Mouse (Mus musculus) embryonic stem cell, embryonic (primary cell): ENCODE measurements at regions not wholly inside any gene's neighbourhood (a gene's known extent, or its start where the extent isn't known, plus 50 kb on each side); places are given as distances from the start of the nearest gene placed in this dataset.

Source experiments
- CTCF ChIA-PET, 4 experiments: fragments of 300-600 bp in 2 of 4; fragments of 350-600 bp in 2 of 4; sonication (Branson Sonifier 250); formaldehyde crosslinking; loops; one replicate each; lab custom pipeline; 2022; ENCODE audit warnings: inconsistent platforms in 2 of 4; lab: Charles Lee
- POLR2A ChIA-PET, 4 experiments: fragments of 300-600 bp in 2 of 4; fragments of 350-600 bp in 2 of 4; sonication (Branson Sonifier 250); formaldehyde crosslinking; loops; one replicate each; lab custom pipeline; 2022; ENCODE audit warnings: antibody characterized with exemption in 4 of 4, inconsistent platforms in 1 of 4; lab: Charles Lee

GRCm38 (mm10) chr17:4272456-4272855 is 576.4 kb upstream of the Nox3 start:
- POLR2A ChIA-PET: interaction anchor here in 1 of 4 experiments (1.6 kb wide), 1 partner anchor 10 kb away, joined by 3 read pairs; no protein-coding TSS in a partner anchor
- CTCF ChIA-PET: interaction anchor here in 1 of 4 experiments (0.7 kb wide), 1 partner anchor 29 kb away, joined by 4 read pairs; no protein-coding TSS in a partner anchor

GRCm38 (mm10) chr17:4276722-4277121 is 580.7 kb upstream of the Nox3 start:
- ChIA-PET CTCF (no interaction called here), POLR2A (no interaction called here)

GRCm38 (mm10) chr17:4278239-4278827 is 582.3 kb upstream of the Nox3 start:
- CTCF ChIA-PET: interaction anchor here in 1 of 4 experiments (0.7 kb wide), 1 partner anchor 334 kb away, joined by 3 read pairs; no protein-coding TSS in a partner anchor
- POLR2A ChIA-PET: interaction anchor here in 1 of 4 experiments (0.6 kb wide), 1 partner anchor 34 kb away, joined by 4 read pairs; no protein-coding TSS in a partner anchor

- POLR2A ChIA-PET: no interaction called here
- CTCF ChIA-PET: interaction anchor here in 1 of 4 experiments (0.6 kb wide), 1 partner anchor 783 kb away, joined by 3 read pairs; no protein-coding TSS in a partner anchor
Measured at GRCm38 (mm10) chr17:4281451-4281850, 585.4 kb upstream of the Nox3 start.

GRCm38 (mm10) chr17:4291418-4291817 is 595.4 kb upstream of the Nox3 start:
- ChIA-PET CTCF (no interaction called here), POLR2A (no interaction called here)

GRCm38 (mm10) chr17:4296521-4297155 is 600.6 kb upstream of the Nox3 start:
- ChIA-PET POLR2A (no interaction called here), CTCF (no interaction called here)

- ChIA-PET POLR2A (interaction anchor here in 1 of 4 experiments (0.6 kb wide), 1 partner anchor 224 kb away, joined by 5 read pairs; no protein-coding TSS in a partner anchor), CTCF (no interaction called here)
Measured at GRCm38 (mm10) chr17:4297156-4297535, 601.1 kb upstream of the Nox3 start.

- POLR2A ChIA-PET: interaction anchor here in 1 of 4 experiments (1.3 kb wide), 1 partner anchor 8 kb away, joined by 3 read pairs; no protein-coding TSS in a partner anchor
- CTCF ChIA-PET: interaction anchor here in 1 of 4 experiments (0.6 kb wide), 1 partner anchor 29 kb away, joined by 4 read pairs; no protein-coding TSS in a partner anchor
Measured at GRCm38 (mm10) chr17:4301142-4301853, 605.2 kb upstream of the Nox3 start.

GRCm38 (mm10) chr17:4311785-4312379 is 615.8 kb upstream of the Nox3 start:
- POLR2A ChIA-PET: interaction anchor here in 1 of 4 experiments (0.7 kb wide), 1 partner anchor 126 kb away, joined by 3 read pairs; no protein-coding TSS in a partner anchor
- CTCF ChIA-PET: no interaction called here

- ChIA-PET POLR2A (no interaction called here), CTCF (no interaction called here)
Measured at GRCm38 (mm10) chr17:4319141-4319540, 623.1 kb upstream of the Nox3 start.

GRCm38 (mm10) chr17:4328810-4329209 is 632.7 kb upstream of the Nox3 start:
- CTCF ChIA-PET: no interaction called here
- POLR2A ChIA-PET: no interaction called here

- POLR2A ChIA-PET: interaction anchor here in 1 of 4 experiments (0.7 kb wide), 1 partner anchor 774 kb away, joined by 3 read pairs; the partner anchor contains the start of gene Tfb1m
Measured at GRCm38 (mm10) chr17:4331650-4332049, 635.6 kb upstream of the Nox3 start.

GRCm38 (mm10) chr17:4333091-4333490 is 637.0 kb upstream of the Nox3 start:
- ChIA-PET POLR2A (no interaction called here), CTCF (no interaction called here)

More at GRCm38 (mm10) chr17:4331650-4332049, 635.6 kb upstream of the Nox3 start:
- CTCF ChIA-PET: no interaction called here

- ChIA-PET POLR2A (no interaction called here), CTCF (no interaction called here)
Measured at GRCm38 (mm10) chr17:4353018-4353417, 641.1 kb upstream of the Arid1b start.

GRCm38 (mm10) chr17:4355506-4356218 is 638.5 kb upstream of the Arid1b start:
- CTCF ChIA-PET: no interaction called here

GRCm38 (mm10) chr17:4360413-4361320 is 633.5 kb upstream of the Arid1b start:
- ChIA-PET CTCF (interaction anchor here in 1 of 4 experiments (0.7 kb wide), 1 partner anchor 704 kb away, joined by 3 read pairs; no protein-coding TSS in a partner anchor), POLR2A (interaction anchor here in 2 of 4 experiments (0.7 kb wide), 3 partner anchors 9 to 71 kb away, joined by 3 to 11 read pairs (median 4); no protein-coding TSS in a partner anchor)

More at GRCm38 (mm10) chr17:4355506-4356218, 638.5 kb upstream of the Arid1b start:
- POLR2A ChIA-PET: no interaction called here

- CTCF ChIA-PET: no interaction called here
- POLR2A ChIA-PET: no interaction called here
Measured at GRCm38 (mm10) chr17:4365811-4366210, 628.3 kb upstream of the Arid1b start.
